Mouse (Mus musculus): ENCODE measurements around the gene Hivep3.

The Hivep3 gene

GRCm38 (mm10) chr4:120062198-120062597 is 328.6 kb downstream of the Hivep3 start:
- no peak for DNase-seq

GRCm38 (mm10) chr4:120062754-120063153 is 329.2 kb downstream of the Hivep3 start:
- DNase-seq: no peak

- no peak for DNase-seq
Measured at GRCm38 (mm10) chr4:120063353-120064124, 330.0 kb downstream of the Hivep3 start.

GRCm38 (mm10) chr4:120064696-120065095 is 331.1 kb downstream of the Hivep3 start, which contains the start of gene AL607142.1:
TSS of gene AL607142.1 (plus strand) at chr4:120064996.
- DNase-seq: no peak

- DNase-seq: no peak
Measured at GRCm38 (mm10) chr4:120066841-120067591, 333.4 kb downstream of the Hivep3 start.

- no peak for DNase-seq
Measured at GRCm38 (mm10) chr4:120067592-120068235, 334.1 kb downstream of the Hivep3 start.

- no peak for DNase-seq
Measured at GRCm38 (mm10) chr4:120068883-120069581, 335.4 kb downstream of the Hivep3 start.

- no peak for DNase-seq
Measured at GRCm38 (mm10) chr4:120069582-120069980, 336.0 kb downstream of the Hivep3 start.

GRCm38 (mm10) chr4:120071411-120071810 is 337.8 kb downstream of the Hivep3 start:
- DNase-seq: no peak

GRCm38 (mm10) chr4:120071842-120072507 is 338.4 kb downstream of the Hivep3 start:
- peak in 1 of 2 experiments; percentile 21 for DNase-seq

GRCm38 (mm10) chr4:120074061-120074460 is 340.5 kb downstream of the Hivep3 start:
- no peak for DNase-seq

- DNase-seq: no peak
Measured at GRCm38 (mm10) chr4:120077322-120077721, 343.7 kb downstream of the Hivep3 start.

GRCm38 (mm10) chr4:120082527-120082926 is 348.9 kb downstream of the Hivep3 start:
- DNase-seq: no peak

- DNase-seq: no peak
Measured at GRCm38 (mm10) chr4:120083700-120084099, 350.1 kb downstream of the Hivep3 start.

GRCm38 (mm10) chr4:120089536-120089935 is 356.0 kb downstream of the Hivep3 start:
- DNase-seq: peak; percentile 84 to 86

GRCm38 (mm10) chr4:120091997-120092783 is 358.6 kb downstream of the Hivep3 start:
- peak; percentile 33 to 38 for DNase-seq

GRCm38 (mm10) chr4:120096935-120097334 is 363.4 kb downstream of the Hivep3 start:
- no peak for DNase-seq

- DNase-seq: no peak
Measured at GRCm38 (mm10) chr4:120101186-120101585, 367.6 kb downstream of the Hivep3 start.

- peak; percentile 83 to 84 for DNase-seq
Measured at GRCm38 (mm10) chr4:120104599-120104998, 371.0 kb downstream of the Hivep3 start.

GRCm38 (mm10) chr4:120106362-120106761 is 372.8 kb downstream of the Hivep3 start:
- DNase-seq: no peak

- DNase-seq: no peak
Measured at GRCm38 (mm10) chr4:120107787-120108186, 374.2 kb downstream of the Hivep3 start.
